Mouse (Mus musculus) stomach, postnatal 0 days (tissue): ENCODE measurements around the gene Meis1. TPM values are rescaled to one million over a fixed set of nuclear protein-coding genes. Genes with fewer than 3 reads are reported as not detected.

Experiments used
- ATAC-seq: fragments of 200-750 bp; cut with Nextera tagmentation; 2 replicates; pipeline ENCODE4 v1.8.0; 2017; ENCODE audit not compliant: low FRiP score, low TSS enrichment
- DNase-seq: peaks from one replicate; pipeline ENCODE4 v3.0.0-alpha.2; 2016; ENCODE audit warnings: low spot score
- H3K27ac ChIP-seq: fragments of 300-500 bp; sonication (generic); replicated peaks from 2 replicates; pipeline ENCODE4 v1.5.1; 2014; ENCODE audit warnings: mild to moderate bottlenecking, control low read depth
- H3K27me3 ChIP-seq: fragments of 300-500 bp; sonication (generic); 2 replicates; pipeline ENCODE4 v1.6.1; 2014; ENCODE audit warnings: low read length; ENCODE audit not compliant: control insufficient read depth, insufficient read depth
- H3K36me3 ChIP-seq: fragments of 300-500 bp; sonication (generic); 2 replicates; pipeline ENCODE4 v1.6.1; 2014; ENCODE audit warnings: low read length, mixed read lengths; ENCODE audit not compliant: control insufficient read depth, insufficient read depth
- H3K4me1 ChIP-seq: fragments of 300-500 bp; sonication (generic); replicated peaks from 2 replicates; pipeline ENCODE4 v1.6.1; 2014; ENCODE audit warnings: antibody characterized with exemption; ENCODE audit not compliant: control insufficient read depth, insufficient read depth
- H3K4me2 ChIP-seq: fragments of 300-500 bp; sonication (generic); replicated peaks from 2 replicates; pipeline ENCODE4 v1.6.1; 2014; ENCODE audit warnings: low read depth, mild to moderate bottlenecking, control low read depth, moderate library complexity
- H3K4me3 ChIP-seq: fragments of 300-500 bp; sonication (generic); 2 replicates; pipeline ENCODE4 v1.5.1; 2014; ENCODE audit warnings: low read depth, low read length, control low read depth
- H3K9ac ChIP-seq: fragments of 300-500 bp; sonication (generic); 2 replicates; pipeline ENCODE4 v1.6.1; 2014; ENCODE audit warnings: mild to moderate bottlenecking, low read length, control low read depth, mixed read lengths
- H3K9me3 ChIP-seq: fragments of 300-500 bp; sonication (generic); 2 replicates; pipeline ENCODE4 v1.6.1; 2016; ENCODE audit warnings: low read length; ENCODE audit not compliant: control insufficient read depth
- CTCF ChIP-seq: IDR thresholded peaks from 2 replicates; pipeline ENCODE4 v1.5.1; 2016; ENCODE audit warnings: antibody characterized with exemption, low read depth, mild to moderate bottlenecking, moderate library complexity
- EP300 ChIP-seq: optimal IDR thresholded peaks from 2 replicates; pipeline ENCODE3; 2016; ENCODE audit warnings: antibody characterized with exemption
- WGBS: fragments of 180-500 bp; shearing (Covaris S2); extraction: QIAGEN DNeasy Blood & Tissue Kit; methylation state at CpG from one replicate; pipeline ENCODE4 v1.1.7; 2014; 5-methylcytosine and 5-hydroxymethylcytosine counted together
- polyA plus RNA-seq: library from polyadenylated mRNA; unstranded; fragments of >200 nt; fragmentation: Nextera tagmentation; extraction: Ambion mirVana; gene quantifications from 2 replicates; pipeline ENCODE4 v1.2.1, GENCODE M21; 2015

Gene Meis1
- polyA plus RNA-seq, 1 experiment from 2014 or later = 48.5 TPM

- Histone ChIP-seq H3K27me3 (no peaks in the 10 kb centered on the region), H3K9me3 (no peaks in the 10 kb centered on the region), H3K4me3 (no peak overlapping the region), H3K4me1 (no peaks in the 10 kb centered on the region), H3K27ac (no peak overlapping the region), H3K36me3 (no peaks in the 10 kb centered on the region), H3K4me2 (no peak overlapping the region), H3K9ac (no peak overlapping the region)
- no peak for ATAC-seq
- DNase-seq = no peak
- 64% methylated on average over 4 of the region's 4 CpGs for WGBS
- TF ChIP-seq CTCF (no peak), EP300 (no peak)
Observed at GRCm38 (mm10) chr11:18850772-18851171, 168.0 kb downstream of the Meis1 start.

GRCm38 (mm10) chr11:18847650-18848049 is 171.1 kb downstream of the Meis1 start:
- no peak overlapping the region for H3K4me2 ChIP-seq
- 92% methylated on average over 3 of the region's 3 CpGs for WGBS
- no peak overlapping the region for H3K4me3 ChIP-seq
- no peaks in the 10 kb centered on the region for H3K27me3 ChIP-seq
- H3K9me3 ChIP-seq = no peaks in the 10 kb centered on the region
- ATAC-seq (no peak), DNase-seq (no peak)
- no peak overlapping the region for H3K9ac ChIP-seq
- TF ChIP-seq CTCF = no peak
- TF ChIP-seq EP300 = no peak
- no peaks in the 10 kb centered on the region for H3K36me3 ChIP-seq
- H3K4me1 ChIP-seq = no peaks in the 10 kb centered on the region
- no peak overlapping the region for H3K27ac ChIP-seq

- no peaks in the 10 kb centered on the region for H3K9me3 ChIP-seq
- H3K4me2 ChIP-seq = no peak overlapping the region
- 86% methylated on average over 4 of the region's 4 CpGs for WGBS
- H3K27ac ChIP-seq = no peak overlapping the region
- no peak for ATAC-seq
- H3K4me3 ChIP-seq = no peak overlapping the region
- H3K9ac ChIP-seq = no peak overlapping the region
- DNase-seq = no peak
- H3K36me3 ChIP-seq = no peaks in the 10 kb centered on the region
- no peaks in the 10 kb centered on the region for H3K4me1 ChIP-seq
- no peak for TF ChIP-seq CTCF
- TF ChIP-seq EP300 = no peak
- H3K27me3 ChIP-seq = no peaks in the 10 kb centered on the region
Observed at GRCm38 (mm10) chr11:18846472-18846871, 172.3 kb downstream of the Meis1 start.

GRCm38 (mm10) chr11:18845900-18846299 is 172.9 kb downstream of the Meis1 start:
- Histone ChIP-seq H3K4me2 (no peak overlapping the region), H3K36me3 (no peaks in the 10 kb centered on the region), H3K9me3 (no peaks in the 10 kb centered on the region), H3K27me3 (no peaks in the 10 kb centered on the region), H3K4me1 (no peaks in the 10 kb centered on the region), H3K27ac (no peak overlapping the region), H3K4me3 (no peak overlapping the region), H3K9ac (no peak overlapping the region)
- DNase-seq = no peak
- ATAC-seq = no peak
- no peak for TF ChIP-seq CTCF
- TF ChIP-seq EP300 = no peak
- WGBS = 80% methylated on average over 3 of the region's 3 CpGs

- no peak for DNase-seq
- Histone ChIP-seq H3K27ac (no peak overlapping the region), H3K4me1 (no peaks in the 10 kb centered on the region), H3K9ac (no peak overlapping the region), H3K9me3 (no peaks in the 10 kb centered on the region), H3K27me3 (no peaks in the 10 kb centered on the region), H3K4me3 (no peak overlapping the region), H3K4me2 (no peak overlapping the region), H3K36me3 (no peaks in the 10 kb centered on the region)
- TF ChIP-seq CTCF (no peak), EP300 (no peak)
- no peak for ATAC-seq
- WGBS = 48% methylated on average over 6 of the region's 6 CpGs
Observed at GRCm38 (mm10) chr11:18845466-18845865, 173.3 kb downstream of the Meis1 start.

GRCm38 (mm10) chr11:18830087-18830486 is 188.7 kb downstream of the Meis1 start:
- no peaks in the 10 kb centered on the region for H3K4me1 ChIP-seq
- H3K4me2 ChIP-seq = no peak overlapping the region
- TF ChIP-seq CTCF (no peak), EP300 (no peak)
- no peak for DNase-seq
- ATAC-seq = no peak
- no peaks in the 10 kb centered on the region for H3K9me3 ChIP-seq
- H3K36me3 ChIP-seq = no peaks in the 10 kb centered on the region
- H3K27me3 ChIP-seq = no peaks in the 10 kb centered on the region
- H3K27ac ChIP-seq = no peak overlapping the region
- H3K4me3 ChIP-seq = no peak overlapping the region
- no peak overlapping the region for H3K9ac ChIP-seq
